Mouse (Mus musculus) kidney, adult 2 months (tissue): ENCODE results near the gene Tmem63a. TPM values are rescaled to one million over a fixed set of nuclear protein-coding genes. Genes with fewer than 3 reads are reported as not detected.

Experiments used
- DNase-seq: peaks from one replicate; pipeline ENCODE4 v3.0.0; 2021
- H3K27ac ChIP-seq: fragments of 200-500 bp; 2 replicates; pipeline ENCODE4 v1.5.1; 2012; ENCODE audit warnings: low read depth, low read length, control low read depth, inconsistent platforms; ENCODE audit not compliant: insufficient read depth
- H3K27me3 ChIP-seq: fragments of 200-500 bp; replicated peaks from 2 replicates; pipeline ENCODE4 v1.6.1; 2012; ENCODE audit warnings: mild to moderate bottlenecking, moderate library complexity, low read length, inconsistent platforms; ENCODE audit not compliant: control insufficient read depth, insufficient read depth
- H3K36me3 ChIP-seq: fragments of 200-500 bp; 2 replicates; pipeline ENCODE4 v1.6.1; 2012; ENCODE audit warnings: mild to moderate bottlenecking, moderate library complexity, low read length, inconsistent platforms; ENCODE audit not compliant: control insufficient read depth, insufficient read depth
- H3K4me1 ChIP-seq: fragments of 200-500 bp; 2 replicates; pipeline ENCODE4 v1.6.1; 2011; ENCODE audit warnings: low read length; ENCODE audit not compliant: control insufficient read depth, insufficient read depth
- H3K4me3 ChIP-seq: fragments of 200-500 bp; 2 replicates; pipeline ENCODE4 v1.5.1; 2011; ENCODE audit warnings: mild to moderate bottlenecking, low read depth, low read length, control low read depth; ENCODE audit not compliant: insufficient read depth
- CTCF ChIP-seq: fragments of 200-500 bp; conservative IDR thresholded peaks from 2 replicates; pipeline ENCODE4 v1.5.1; 2011; ENCODE audit warnings: low read depth, mild to moderate bottlenecking, control low read depth, low read length, moderate library complexity, mixed read lengths; ENCODE audit not compliant: insufficient read depth, insufficient read length
- POLR2A ChIP-seq: fragments of 200-500 bp; IDR thresholded peaks from one replicate; pipeline ENCODE4 v1.6.1; 2011; ENCODE audit warnings: low read depth, low read length, control low read depth
- WGBS: fragments of 180-500 bp; shearing (Covaris S2); methylation state at CpG from one replicate; pipeline ENCODE4 v1.1.7; 2018; 5-methylcytosine and 5-hydroxymethylcytosine counted together
- polyA plus RNA-seq: library from polyadenylated mRNA; depleted of rRNA; stranded (reverse); fragments of >200 nt; gene quantifications from 2 replicates; pipeline ENCODE4 v1.2.3, GENCODE M21; 2012

Tmem63a gene
- polyA plus RNA-seq, 1 experiment: 26.7 TPM

DNA sequence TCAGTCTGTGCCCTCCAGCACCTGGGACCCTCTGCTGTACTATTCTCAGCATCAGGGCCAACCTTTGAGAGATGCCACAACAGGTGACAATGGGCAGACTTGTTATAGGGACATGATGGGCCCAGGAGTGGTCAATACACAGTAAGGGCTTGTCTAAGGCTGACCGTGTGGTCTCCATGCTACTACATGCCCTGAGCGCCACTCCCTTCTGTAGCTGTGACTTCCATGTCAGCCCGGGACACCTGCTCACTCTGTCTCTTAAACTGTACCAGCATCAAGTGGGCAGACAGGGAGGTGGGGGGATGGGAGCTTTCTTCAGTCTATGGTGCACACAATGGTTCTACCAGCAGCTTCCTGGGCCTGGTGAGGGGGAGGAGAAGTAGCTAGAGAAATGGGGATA is 59.1 kb downstream of the Tmem63a start:
- Histone ChIP-seq H3K36me3 (no peaks in the 10 kb centered on the region), H3K4me3 (no peak overlapping the region), H3K27me3 (no peaks in the 10 kb centered on the region), H3K4me1 (peaks cover 4% of the 10 kb centered on the region; the same call in 1 of the 2 replicates), H3K27ac (no peak overlapping the region)
- no peak for DNase-seq
- TF ChIP-seq CTCF: no peak
- TF ChIP-seq POLR2A: no peak
- WGBS: 93% methylated on average over 3 of the region's 3 CpGs

DNA sequence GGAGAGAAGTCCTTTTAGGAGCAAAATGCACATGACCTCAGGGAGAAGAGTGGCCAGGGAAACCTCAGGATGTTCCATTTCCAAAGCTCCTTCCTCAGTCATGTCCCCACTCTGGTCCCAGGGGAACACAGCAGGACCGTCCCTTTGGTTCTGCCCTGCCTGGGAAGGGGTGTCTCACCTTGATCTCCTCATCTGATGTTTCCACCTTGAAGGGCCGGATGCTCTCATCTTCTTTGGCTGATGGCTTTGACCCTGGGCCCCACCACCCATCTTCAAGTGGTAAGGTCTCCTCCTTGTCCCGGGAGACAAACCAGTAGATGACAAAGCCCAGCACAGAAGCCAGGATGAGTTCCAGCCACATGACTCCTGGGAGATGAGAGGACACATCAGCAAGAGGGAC is 59.5 kb downstream of the Tmem63a start:
- WGBS: 88% methylated on average over 3 of the region's 3 CpGs
- peaks cover 4% of the 10 kb centered on the region; the same call in 1 of the 2 replicates for H3K4me1 ChIP-seq
- H3K36me3 ChIP-seq: no peaks in the 10 kb centered on the region
- TF ChIP-seq CTCF (no peak), POLR2A (no peak)
- no peak overlapping the region for H3K27ac ChIP-seq
- no peaks in the 10 kb centered on the region for H3K27me3 ChIP-seq
- no peak for DNase-seq
- H3K4me3 ChIP-seq: no peak overlapping the region

- no peak for DNase-seq
- no peak for TF ChIP-seq POLR2A
- TF ChIP-seq CTCF: no peak
- 81% methylated on average over 2 of the region's 2 CpGs for WGBS
- Histone ChIP-seq H3K4me3 (no peak overlapping the region), H3K27ac (no peak overlapping the region), H3K4me1 (peaks cover 4% of the 10 kb centered on the region; the same call in 1 of the 2 replicates), H3K27me3 (no peaks in the 10 kb centered on the region), H3K36me3 (no peaks in the 10 kb centered on the region)
These were observed 61.6 kb downstream of the Tmem63a start for GRCm38 (mm10) chr1:181003790-181004189.

DNA sequence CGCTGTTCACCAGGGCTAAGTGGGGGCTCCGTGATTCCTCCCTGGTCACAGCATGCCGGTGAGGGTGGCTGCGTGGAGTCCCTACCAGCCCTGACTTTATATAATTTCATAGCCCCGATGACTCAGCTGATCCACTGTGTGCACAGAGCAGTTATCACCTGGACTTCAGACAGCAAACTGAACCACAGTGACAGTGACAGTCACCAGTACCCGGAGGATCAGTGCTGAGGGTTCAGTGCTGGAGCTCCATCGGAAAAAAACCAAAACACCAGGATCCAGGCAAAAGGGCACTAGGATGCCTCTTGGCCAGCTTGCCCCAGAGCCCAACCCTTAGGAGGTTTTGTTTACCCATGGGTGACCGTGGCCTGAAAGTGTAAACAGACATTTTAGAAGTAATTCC is 63.2 kb downstream of the Tmem63a start:
- WGBS: 81% methylated on average over 8 of the region's 8 CpGs

DNA sequence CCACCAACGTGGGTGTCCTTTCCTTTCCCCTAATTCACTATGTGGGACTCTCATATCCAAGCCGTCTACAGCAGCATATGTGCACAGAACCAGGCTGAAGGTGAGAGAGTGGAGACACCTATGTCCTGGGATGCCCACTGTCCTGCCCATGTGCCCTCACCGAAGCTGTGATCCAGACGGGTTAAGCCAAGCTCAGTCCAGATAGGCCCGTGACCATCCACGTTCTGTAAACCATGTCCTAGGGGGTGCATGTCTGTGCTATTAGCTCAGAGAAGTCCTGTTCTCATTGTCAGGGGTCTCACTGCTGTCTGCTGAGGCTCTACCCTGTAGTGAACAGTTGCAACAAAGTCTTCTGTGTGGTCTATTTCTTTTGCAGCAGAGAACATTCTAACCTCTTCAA is 65.7 kb downstream of the Tmem63a start:
- H3K4me1 ChIP-seq: peaks cover 13% of the 10 kb centered on the region
- no peak overlapping the region for H3K27ac ChIP-seq
- WGBS: 92% methylated on average over 6 of the region's 6 CpGs
- no peaks in the 10 kb centered on the region for H3K36me3 ChIP-seq
- no peak for TF ChIP-seq POLR2A
- TF ChIP-seq CTCF: no peak
- no peak for DNase-seq
- no peak overlapping the region for H3K4me3 ChIP-seq
- H3K27me3 ChIP-seq: no peaks in the 10 kb centered on the region

More for the DNA sequence above, 63.2 kb downstream of the Tmem63a start:
- H3K36me3 ChIP-seq: no peaks in the 10 kb centered on the region
- DNase-seq: no peak
- no peak overlapping the region for H3K4me3 ChIP-seq
- peaks cover 13% of the 10 kb centered on the region for H3K4me1 ChIP-seq
- H3K27ac ChIP-seq: no peak overlapping the region; the same call in 1 of the 2 replicates
- TF ChIP-seq CTCF: no peak
- no peak for TF ChIP-seq POLR2A
- H3K27me3 ChIP-seq: no peaks in the 10 kb centered on the region

DNA sequence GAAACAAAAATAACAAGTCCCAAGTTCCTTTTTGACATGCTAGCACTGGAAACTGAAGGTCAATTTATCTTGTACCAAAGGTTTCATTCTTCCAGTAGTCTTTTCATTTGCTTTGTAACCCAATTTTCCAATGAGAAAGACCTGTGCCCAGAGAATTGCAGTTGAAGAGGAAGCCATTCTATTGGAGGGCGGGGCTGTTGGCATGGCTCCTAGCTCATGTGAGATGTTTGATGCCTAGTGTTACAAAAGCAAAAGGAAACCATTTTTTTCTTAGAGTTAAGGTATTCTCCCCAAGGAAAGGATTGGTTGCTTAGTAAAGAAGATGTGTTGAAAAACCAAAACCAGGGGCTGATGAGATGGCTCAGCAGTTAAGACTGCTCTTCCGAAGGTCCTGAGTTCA is 66.1 kb downstream of the Tmem63a start:
- peaks cover 13% of the 10 kb centered on the region for H3K4me1 ChIP-seq
- 92% methylated on average over 2 of the region's 2 CpGs for WGBS
- no peak overlapping the region for H3K27ac ChIP-seq

DNA sequence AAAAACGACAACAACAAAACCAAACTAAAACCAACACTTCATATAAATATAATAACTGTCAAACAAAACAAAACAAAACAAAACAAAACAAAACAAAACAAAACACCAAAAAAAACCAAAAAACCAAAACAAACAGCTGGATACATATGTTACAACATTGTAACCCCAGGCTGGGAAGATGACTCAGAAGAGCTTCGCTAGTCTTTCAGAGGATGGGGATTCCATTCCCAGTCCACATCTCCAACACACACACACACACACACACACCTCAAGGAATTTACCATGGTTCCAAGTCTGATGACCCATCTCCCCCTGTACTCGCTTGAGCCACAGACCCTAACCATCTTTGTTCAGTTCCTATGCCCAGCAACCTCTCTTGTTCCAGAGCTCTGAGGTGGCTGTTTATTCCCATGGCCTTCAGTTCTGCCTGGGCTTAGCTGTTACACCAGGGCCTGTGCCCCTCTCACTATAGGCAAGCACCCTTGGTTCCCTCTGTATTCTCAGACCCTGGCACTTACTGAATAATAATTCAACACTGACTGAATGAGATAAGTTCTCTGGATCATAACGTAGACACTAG is 67.0 kb downstream of the Tmem63a start:
- no peak for DNase-seq
- H3K4me1 ChIP-seq: peaks cover 13% of the 10 kb centered on the region
- H3K4me3 ChIP-seq: no peak overlapping the region
- no peak for TF ChIP-seq CTCF
- no peak for TF ChIP-seq POLR2A
- H3K27ac ChIP-seq: peak overlapping the region; percentile 37
- no peaks in the 10 kb centered on the region for H3K27me3 ChIP-seq
- 86% methylated on average over 4 of the region's 4 CpGs for WGBS
- H3K36me3 ChIP-seq: no peaks in the 10 kb centered on the region

More for the DNA sequence above, 66.1 kb downstream of the Tmem63a start:
- TF ChIP-seq CTCF (no peak), POLR2A (no peak)
- H3K27me3 ChIP-seq: no peaks in the 10 kb centered on the region
- DNase-seq: peak; percentile 75
- H3K36me3 ChIP-seq: no peaks in the 10 kb centered on the region
- no peak overlapping the region for H3K4me3 ChIP-seq
